Mouse (Mus musculus): Measurements from ENCODE around the gene E2f2. TPM values are rescaled to one million over a fixed set of nuclear protein-coding genes. Genes with fewer than 3 reads are reported as not detected.

Gene E2f2
- total RNA-seq, 2 experiments from 2014 or later, result 0.97 to 1.9 TPM

GRCm38 (mm10) chr4:136220133-136220775 is 48.1 kb downstream of the E2f2 start:
- DNase-seq (ENCODE audit: extremely low spot score in 1 of 2, low spot score in 2 of 2), result no peak
- intact Hi-C loops (cut with DNase I), result no loop called here

- DNase-seq (ENCODE audit: extremely low spot score in 1 of 2, low spot score in 2 of 2), result peak in 1 of 2 experiments; percentile 50
- intact Hi-C loops (cut with DNase I), result no loop called here
Observed at GRCm38 (mm10) chr4:136223549-136224239, 51.5 kb downstream of the E2f2 start.

- intact Hi-C loops (cut with DNase I), result no loop called here
- peak in 1 of 2 experiments; percentile 66 for DNase-seq (ENCODE audit: extremely low spot score in 1 of 2, low spot score in 2 of 2)
Observed at GRCm38 (mm10) chr4:136224240-136224559, 52.0 kb downstream of the E2f2 start.

- DNase-seq (ENCODE audit: extremely low spot score in 1 of 2, low spot score in 2 of 2), result no peak
- intact Hi-C loops (cut with DNase I), result no loop called here
Observed at GRCm38 (mm10) chr4:136224677-136225460, 52.7 kb downstream of the E2f2 start.

GRCm38 (mm10) chr4:136227408-136227807 is 55.2 kb downstream of the E2f2 start:
- DNase-seq (ENCODE audit: extremely low spot score in 1 of 2, low spot score in 2 of 2), result no peak
- intact Hi-C loops (cut with DNase I), result no loop called here

DNA sequence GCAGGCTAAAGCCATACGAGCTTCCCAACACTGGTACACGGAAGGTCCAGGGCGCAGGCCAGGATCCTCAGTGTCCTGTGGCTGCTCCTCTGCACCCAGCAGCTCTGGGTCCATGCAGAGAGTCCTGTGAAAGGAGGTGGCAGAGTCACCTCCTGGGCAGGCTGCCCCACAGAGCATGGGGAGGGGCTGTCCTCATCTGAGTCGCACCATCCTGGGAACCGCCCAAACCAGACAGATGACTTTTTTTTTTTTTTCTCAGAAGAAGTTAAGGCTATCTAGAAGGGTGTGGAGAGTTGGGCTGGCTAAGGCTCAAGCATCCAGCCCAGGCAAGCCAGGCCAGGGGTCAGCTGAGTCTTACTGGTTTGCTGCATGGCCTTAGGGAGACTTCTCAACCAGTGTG is 56.4 kb downstream of the E2f2 start:
- DNase-seq (ENCODE audit: extremely low spot score in 1 of 2, low spot score in 2 of 2), result no peak
- intact Hi-C loops (cut with DNase I), result no loop called here

GRCm38 (mm10) chr4:136238669-136239068 is 66.5 kb downstream of the E2f2 start:
- DNase-seq (ENCODE audit: extremely low spot score in 1 of 2, low spot score in 2 of 2), result no peak
- intact Hi-C loops (cut with DNase I), result no loop called here

GRCm38 (mm10) chr4:136239111-136239510 is 66.9 kb downstream of the E2f2 start:
- no peak for DNase-seq (ENCODE audit: extremely low spot score in 1 of 2, low spot score in 2 of 2)
- intact Hi-C loops (cut with DNase I), result no loop called here

GRCm38 (mm10) chr4:136239622-136240021 is 67.4 kb downstream of the E2f2 start:
- intact Hi-C loops (cut with DNase I), result no loop called here
- DNase-seq (ENCODE audit: extremely low spot score in 1 of 2, low spot score in 2 of 2), result peak; percentile 78 to 86

- intact Hi-C loops (cut with DNase I), result no loop called here
- no peak for DNase-seq (ENCODE audit: extremely low spot score in 1 of 2, low spot score in 2 of 2)
Observed at GRCm38 (mm10) chr4:136240123-136240522, 67.9 kb downstream of the E2f2 start.

GRCm38 (mm10) chr4:136240955-136241354 is 68.8 kb downstream of the E2f2 start:
- intact Hi-C loops (cut with DNase I), result no loop called here
- no peak for DNase-seq (ENCODE audit: extremely low spot score in 1 of 2, low spot score in 2 of 2)

DNA sequence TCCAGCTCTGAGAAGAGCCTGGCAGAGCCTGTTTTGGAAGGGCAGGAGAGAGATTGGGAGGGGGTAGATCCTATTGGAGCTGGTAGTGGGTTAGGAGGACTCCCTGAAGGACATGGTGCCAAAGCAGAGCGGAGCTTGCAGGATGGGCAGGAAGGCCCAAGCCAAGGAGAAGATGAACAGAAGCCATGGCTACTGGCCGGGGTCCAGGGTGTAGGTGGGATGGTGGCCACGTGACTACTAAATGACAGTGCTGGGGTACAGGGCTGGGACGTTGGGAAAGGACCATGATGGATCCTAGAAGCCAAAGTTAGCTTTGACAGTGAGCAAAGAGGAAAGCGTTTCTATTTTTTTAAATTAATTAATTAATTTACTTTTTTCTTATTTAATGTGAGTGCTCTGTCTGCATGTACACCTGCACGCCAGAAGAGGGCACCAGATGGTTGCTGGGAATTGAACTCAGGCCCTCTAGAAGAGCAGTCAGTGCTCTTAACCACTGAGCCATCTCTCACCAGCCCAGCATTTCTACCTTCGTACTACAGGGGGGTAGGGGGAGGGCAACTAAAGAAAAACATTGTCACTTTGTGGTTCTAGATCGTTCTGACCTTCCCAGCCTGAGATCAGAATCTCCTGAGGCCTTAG is 70.0 kb downstream of the E2f2 start:
- no peak for DNase-seq (ENCODE audit: extremely low spot score in 1 of 2, low spot score in 2 of 2)
- intact Hi-C loops (cut with DNase I), result no loop called here

DNA sequence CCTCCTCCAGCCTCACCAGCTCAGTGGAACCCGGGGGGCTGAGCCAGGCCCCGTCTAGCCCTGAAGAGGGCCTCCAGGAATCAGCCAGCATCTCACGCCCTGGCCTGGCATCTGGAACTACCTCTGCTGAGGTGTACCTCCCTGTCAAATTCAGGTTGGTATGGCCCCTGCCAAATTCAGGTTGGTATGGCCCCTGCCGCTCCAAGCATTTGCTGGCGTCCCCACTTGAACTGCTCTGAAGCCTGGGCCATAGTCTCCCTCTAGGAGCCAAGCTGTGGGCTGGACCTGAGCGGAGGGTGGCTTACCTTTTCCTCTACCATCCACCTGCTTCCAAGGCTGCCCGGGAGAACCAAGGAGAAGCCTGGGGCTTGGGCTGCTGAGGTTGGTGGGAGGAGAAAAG is 70.5 kb downstream of the E2f2 start:
- intact Hi-C loops (cut with DNase I), result no loop called here
- no peak for DNase-seq (ENCODE audit: extremely low spot score in 1 of 2, low spot score in 2 of 2)

DNA sequence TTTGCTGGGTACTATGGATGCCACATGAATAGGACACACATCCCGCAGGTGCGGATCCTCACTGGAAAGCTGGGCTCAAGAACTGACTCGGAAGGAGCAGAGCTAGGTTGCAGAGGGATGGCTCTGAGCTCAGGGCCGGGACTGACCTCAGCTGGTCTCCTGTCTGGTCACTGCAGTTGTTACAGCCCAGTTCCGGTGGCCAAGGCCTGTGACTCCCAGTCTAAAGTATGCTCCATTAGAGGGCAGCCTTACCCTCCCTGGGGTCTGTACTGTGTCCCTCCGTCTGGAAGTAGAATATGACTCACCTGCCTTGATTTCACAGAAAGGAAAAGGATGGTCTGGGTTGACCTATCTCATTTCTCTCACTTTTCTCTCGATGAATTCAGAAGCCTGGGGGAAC is 72.0 kb downstream of the E2f2 start:
- intact Hi-C loops (cut with DNase I), result no loop called here
- no peak for DNase-seq (ENCODE audit: extremely low spot score in 1 of 2, low spot score in 2 of 2)

Other genes starting within 250 kb of the E2f2 start
- gene Hmgcl, start 225.9 kb upstream of the E2f2 start, total RNA-seq (2021), result 10 to 100 TPM; 30.5 to 31.9 TPM
- gene Gale, start 208.7 kb upstream of the E2f2 start, total RNA-seq (2021), result 10 to 100 TPM; 28.0 to 29.7 TPM
- gene Lypla2, start 199.8 kb upstream of the E2f2 start, total RNA-seq (2021), result 10 to 100 TPM; 94.0 to 95.0 TPM
- gene Pithd1, start 185.1 kb upstream of the E2f2 start, total RNA-seq (2021), result 10 to 100 TPM; 58.4 to 63.8 TPM
- 10 to 100 TPM; 30.1 to 32.3 TPM for gene Eloa, start 150.6 kb upstream of the E2f2 start, total RNA-seq (2021)
- gene Rpl11, start 119.0 kb upstream of the E2f2 start, total RNA-seq (2021), result 100 to 1,000 TPM; 262 to 295 TPM
- 10 to 100 TPM; 37.3 to 54.8 TPM for gene Id3, start 28.9 kb upstream of the E2f2 start, total RNA-seq (2021)
- gene Asap3, start 34.0 kb downstream of the E2f2 start, total RNA-seq (2021), result 1 to 10 TPM; 3.5 to 4.4 TPM
- 1 to 10 TPM in 1 of 2 experiments, under 1 TPM in 1; 0.51 to 1.0 TPM for gene Tcea3, start 75.3 kb downstream of the E2f2 start, total RNA-seq (2021)
- gene Zfp46, start 112.3 kb downstream of the E2f2 start, total RNA-seq (2021), result 100 to 1,000 TPM; 115 to 116 TPM
- gene Hnrnpr, start 138.5 kb downstream of the E2f2 start, total RNA-seq (2021), result 100 to 1,000 TPM; 107 to 121 TPM